Mouse (Mus musculus) liver, adult 2 months (tissue): ENCODE measurements around the gene Gm20741.

Experiments used
- CTCF ChIP-seq: fragments of 200-500 bp; IDR thresholded peaks from 2 replicates; pipeline ENCODE4 v1.5.1; 2011; ENCODE audit warnings: low read depth, low read length, control low read depth
- POLR2A ChIP-seq: fragments of 200-500 bp; IDR thresholded peaks from 2 replicates; pipeline ENCODE4 v1.6.1; 2011; ENCODE audit warnings: low read length, control low read depth; ENCODE audit not compliant: insufficient read depth; ENCODE audit errors: extremely low read depth

DNA sequence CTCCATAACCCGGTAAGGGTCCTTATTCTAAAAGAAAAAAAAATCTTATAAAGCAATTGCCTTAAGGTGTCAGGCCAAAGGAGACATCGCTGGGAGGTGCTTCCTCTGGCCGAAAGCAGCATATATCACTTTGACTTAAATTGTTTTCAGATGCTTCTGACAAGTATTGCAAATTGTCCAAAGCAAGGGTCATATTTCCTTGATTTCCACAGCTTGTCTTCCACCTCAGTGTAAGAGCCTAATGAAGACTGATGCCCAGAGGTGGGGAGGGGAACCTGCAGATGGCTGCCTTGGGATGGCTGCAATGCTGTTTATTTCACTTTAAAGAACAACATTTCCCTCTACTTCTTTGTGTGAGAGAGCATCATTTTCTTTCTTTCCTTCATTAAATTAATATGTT lies 15.0 kb upstream of the Gm20741 start:
- TF ChIP-seq POLR2A, result no peak
- TF ChIP-seq CTCF, result no peak
